Mouse (Mus musculus): ENCODE measurements around the gene Ces1e.
"Not testable (repeated sequence)": the region's sequence is repeated elsewhere in the genome, so short reads cannot be mapped to it uniquely, and the experiment has no call there.

Gene Ces1e

GRCm38 (mm10) chr8:93229446-93229845, at the start of gene Ces1e:
Gene Ces1e (minus strand): TSS chr8:93229619.
- DNase-seq (ENCODE audit: low read depth, low spot score) = no peak

GRCm38 (mm10) chr8:93278176-93278805, 48.9 kb upstream of the Ces1e start:
- DNase-seq (ENCODE audit: low read depth, low spot score) = no peak

- DNase-seq (ENCODE audit: low read depth, low spot score) = no peak
Measured at GRCm38 (mm10) chr8:93274609-93275008, 45.2 kb upstream of the Ces1e start.

- DNase-seq (ENCODE audit: low read depth, low spot score) = no peak
Measured at GRCm38 (mm10) chr8:93273321-93273720, 43.9 kb upstream of the Ces1e start.

- DNase-seq (ENCODE audit: low read depth, low spot score) = no peak
Measured at GRCm38 (mm10) chr8:93272686-93273085, 43.3 kb upstream of the Ces1e start.

- DNase-seq (ENCODE audit: low read depth, low spot score) = no peak
Measured at GRCm38 (mm10) chr8:93261436-93261835, 32.0 kb upstream of the Ces1e start.

- no peak for DNase-seq (ENCODE audit: low read depth, low spot score)
Measured at GRCm38 (mm10) chr8:93252400-93252925, 23.0 kb upstream of the Ces1e start.

- no peak for DNase-seq (ENCODE audit: low read depth, low spot score)
Measured at GRCm38 (mm10) chr8:93246057-93246456, 16.6 kb upstream of the Ces1e start.

GRCm38 (mm10) chr8:93239884-93240283, 10.5 kb upstream of the Ces1e start:
- DNase-seq (ENCODE audit: low read depth, low spot score) = no peak

GRCm38 (mm10) chr8:93235681-93236080, 6.3 kb upstream of the Ces1e start:
- DNase-seq (ENCODE audit: low read depth, low spot score) = no peak

- no peak for DNase-seq (ENCODE audit: low read depth, low spot score)
Measured at GRCm38 (mm10) chr8:93234706-93235105, 5.3 kb upstream of the Ces1e start.

GRCm38 (mm10) chr8:93234068-93234467, 4.6 kb upstream of the Ces1e start:
- DNase-seq (ENCODE audit: low read depth, low spot score) = no peak

- no peak for DNase-seq (ENCODE audit: low read depth, low spot score)
Measured at GRCm38 (mm10) chr8:93228673-93229370, 597 bp downstream of the Ces1e start.

- not testable (repeated sequence) for DNase-seq (ENCODE audit: low read depth, low spot score)
Measured at GRCm38 (mm10) chr8:93226471-93226870, 2.9 kb downstream of the Ces1e start.

GRCm38 (mm10) chr8:93221896-93222295, 7.5 kb downstream of the Ces1e start:
- no peak for DNase-seq (ENCODE audit: low read depth, low spot score)

- no peak for DNase-seq (ENCODE audit: low read depth, low spot score)
Measured at GRCm38 (mm10) chr8:93217867-93218266, 11.6 kb downstream of the Ces1e start.

- no peak for DNase-seq (ENCODE audit: low read depth, low spot score)
Measured at GRCm38 (mm10) chr8:93217375-93217774, 12.0 kb downstream of the Ces1e start.

- no peak for DNase-seq (ENCODE audit: low read depth, low spot score)
Measured at GRCm38 (mm10) chr8:93211091-93211490, 18.3 kb downstream of the Ces1e start.

GRCm38 (mm10) chr8:93199146-93199545, 30.3 kb downstream of the Ces1e start:
- not testable (repeated sequence) for DNase-seq (ENCODE audit: low read depth, low spot score)

- DNase-seq (ENCODE audit: low read depth, low spot score) = no peak
Measured at GRCm38 (mm10) chr8:93197685-93198525, 31.5 kb downstream of the Ces1e start, which contains the start of gene Ces1d. Gene Ces1d (minus strand): TSS chr8:93197838.

GRCm38 (mm10) chr8:93196436-93196835, 33.0 kb downstream of the Ces1e start:
- DNase-seq (ENCODE audit: low read depth, low spot score) = no peak

- no peak for DNase-seq (ENCODE audit: low read depth, low spot score)
Measured at GRCm38 (mm10) chr8:93180581-93181129, 48.8 kb downstream of the Ces1e start.
